Mouse (Mus musculus): Measurements from ENCODE around the gene Tectb. TPM values are rescaled to one million over a fixed set of nuclear protein-coding genes. Genes with fewer than 3 reads are reported as not detected.

Tectb gene
- polyA plus RNA-seq, 1 experiment from 2014 or later: 0.09 TPM

GRCm38 (mm10) chr19:55208654-55209053 is 28.1 kb downstream of the Tectb start:
- H3K27ac ChIP-seq (ENCODE audit: low read depth): no peak overlapping the region
- H3K36me3 ChIP-seq (replicated peaks; ENCODE audit: insufficient read depth, low read length): no peaks in the 10 kb centered on the region
- 0 out of 2 replicates have a peak, but pooled peaks cover 2% of the 10 kb centered on the region for H3K27me3 ChIP-seq (ENCODE audit: insufficient read depth, low read length)
- no peaks in the 10 kb centered on the region for H3K4me1 ChIP-seq (ENCODE audit: insufficient read depth)
- no peak for ATAC-seq
- H3K4me2 ChIP-seq (ENCODE audit: low read depth, low read length): no peak overlapping the region
- no peak overlapping the region for H3K9ac ChIP-seq (replicated peaks)
- DNase-seq: no peak
- H3K9me3 ChIP-seq (ENCODE audit: low read length): no peaks in the 10 kb centered on the region
- H3K4me3 ChIP-seq (ENCODE audit: low read depth, low read length): no peak overlapping the region
- peak; percentile 22 for TF ChIP-seq CTCF (IDR thresholded peaks at IDR 0.05; ENCODE audit: low read depth)
- no peak for TF ChIP-seq EP300 (IDR thresholded peaks at IDR 0.05; ENCODE audit: low read depth)
- 63% methylated on average over 4 of the region's 4 CpGs for WGBS (ENCODE audit: insufficient replicate concordance)

GRCm38 (mm10) chr19:55209084-55209483 is 28.6 kb downstream of the Tectb start:
- 77% methylated on average over 3 of the region's 3 CpGs for WGBS (ENCODE audit: insufficient replicate concordance)
- TF ChIP-seq CTCF (IDR thresholded peaks at IDR 0.05; ENCODE audit: low read depth) (no peak), EP300 (IDR thresholded peaks at IDR 0.05; ENCODE audit: low read depth) (no peak)
- H3K4me1 ChIP-seq (ENCODE audit: insufficient read depth): no peaks in the 10 kb centered on the region

GRCm38 (mm10) chr19:55211698-55212097 is 31.2 kb downstream of the Tectb start:
- Histone ChIP-seq H3K9me3 (ENCODE audit: low read length) (no peaks in the 10 kb centered on the region), H3K4me2 (ENCODE audit: low read depth, low read length) (no peak overlapping the region), H3K27ac (ENCODE audit: low read depth) (no peak overlapping the region), H3K27me3 (ENCODE audit: insufficient read depth, low read length) (0 out of 2 replicates have a peak, but pooled peaks cover 2% of the 10 kb centered on the region), H3K36me3 (replicated peaks; ENCODE audit: insufficient read depth, low read length) (no peaks in the 10 kb centered on the region), H3K9ac (replicated peaks) (no peak overlapping the region), H3K4me1 (ENCODE audit: insufficient read depth) (no peaks in the 10 kb centered on the region), H3K4me3 (ENCODE audit: low read depth, low read length) (no peak overlapping the region)
- no peak for TF ChIP-seq CTCF (IDR thresholded peaks at IDR 0.05; ENCODE audit: low read depth)
- DNase-seq (no peak), ATAC-seq (no peak)
- WGBS (ENCODE audit: insufficient replicate concordance): 75% methylated on average over 1 of the region's 1 CpGs

More at GRCm38 (mm10) chr19:55209084-55209483, 28.6 kb downstream of the Tectb start:
- Histone ChIP-seq H3K4me3 (ENCODE audit: low read depth, low read length) (no peak overlapping the region), H3K9me3 (ENCODE audit: low read length) (no peaks in the 10 kb centered on the region), H3K27me3 (ENCODE audit: insufficient read depth, low read length) (0 out of 2 replicates have a peak, but pooled peaks cover 2% of the 10 kb centered on the region), H3K4me2 (ENCODE audit: low read depth, low read length) (no peak overlapping the region), H3K36me3 (replicated peaks; ENCODE audit: insufficient read depth, low read length) (no peaks in the 10 kb centered on the region), H3K27ac (ENCODE audit: low read depth) (no peak overlapping the region), H3K9ac (replicated peaks) (no peak overlapping the region)
- no peak for DNase-seq
- no peak for ATAC-seq

GRCm38 (mm10) chr19:55213617-55214340 is 33.2 kb downstream of the Tectb start:
- H3K27ac ChIP-seq (ENCODE audit: low read depth): no peak overlapping the region
- DNase-seq: no peak
- ATAC-seq: no peak
- no peak overlapping the region for H3K4me2 ChIP-seq (ENCODE audit: low read depth, low read length)
- H3K9me3 ChIP-seq (ENCODE audit: low read length): no peaks in the 10 kb centered on the region
- WGBS (ENCODE audit: insufficient replicate concordance): 72% methylated on average over 12 of the region's 12 CpGs
- H3K36me3 ChIP-seq (replicated peaks; ENCODE audit: insufficient read depth, low read length): no peaks in the 10 kb centered on the region
- H3K4me3 ChIP-seq (ENCODE audit: low read depth, low read length): no peak overlapping the region
- H3K27me3 ChIP-seq (ENCODE audit: insufficient read depth, low read length): no peaks in the 10 kb centered on the region
- no peak overlapping the region for H3K9ac ChIP-seq (replicated peaks)
- TF ChIP-seq EP300 (IDR thresholded peaks at IDR 0.05; ENCODE audit: low read depth) (no peak), CTCF (IDR thresholded peaks at IDR 0.05; ENCODE audit: low read depth) (no peak)
- H3K4me1 ChIP-seq (ENCODE audit: insufficient read depth): peaks cover 9% of the 10 kb centered on the region

GRCm38 (mm10) chr19:55216876-55217275 is 36.3 kb downstream of the Tectb start:
- 82% methylated on average over 4 of the region's 4 CpGs for WGBS (ENCODE audit: insufficient replicate concordance)

GRCm38 (mm10) chr19:55217365-55217764 is 36.8 kb downstream of the Tectb start:
- peaks cover 18% of the 10 kb centered on the region for H3K4me1 ChIP-seq (ENCODE audit: insufficient read depth)
- H3K27ac ChIP-seq (ENCODE audit: low read depth): no peak overlapping the region
- no peaks in the 10 kb centered on the region for H3K36me3 ChIP-seq (replicated peaks; ENCODE audit: insufficient read depth, low read length)
- no peaks in the 10 kb centered on the region for H3K9me3 ChIP-seq (ENCODE audit: low read length)
- 77% methylated on average over 9 of the region's 9 CpGs for WGBS (ENCODE audit: insufficient replicate concordance)
- no peak overlapping the region for H3K4me2 ChIP-seq (ENCODE audit: low read depth, low read length)
- no peak for TF ChIP-seq EP300 (IDR thresholded peaks at IDR 0.05; ENCODE audit: low read depth)
- TF ChIP-seq CTCF (IDR thresholded peaks at IDR 0.05; ENCODE audit: low read depth): no peak
- H3K9ac ChIP-seq (replicated peaks): no peak overlapping the region
- H3K27me3 ChIP-seq (ENCODE audit: insufficient read depth, low read length): no peaks in the 10 kb centered on the region
- no peak for ATAC-seq
- H3K4me3 ChIP-seq (ENCODE audit: low read depth, low read length): no peak overlapping the region
- no peak for DNase-seq

More at GRCm38 (mm10) chr19:55216876-55217275, 36.3 kb downstream of the Tectb start:
- ATAC-seq (no peak), DNase-seq (no peak)
- H3K4me2 ChIP-seq (ENCODE audit: low read depth, low read length): no peak overlapping the region
- no peak overlapping the region for H3K4me3 ChIP-seq (ENCODE audit: low read depth, low read length)
- H3K4me1 ChIP-seq (ENCODE audit: insufficient read depth): peaks cover 18% of the 10 kb centered on the region
- no peak overlapping the region for H3K9ac ChIP-seq (replicated peaks)
- TF ChIP-seq EP300 (IDR thresholded peaks at IDR 0.05; ENCODE audit: low read depth) (no peak), CTCF (IDR thresholded peaks at IDR 0.05; ENCODE audit: low read depth) (no peak)
- no peaks in the 10 kb centered on the region for H3K9me3 ChIP-seq (ENCODE audit: low read length)
- no peaks in the 10 kb centered on the region for H3K27me3 ChIP-seq (ENCODE audit: insufficient read depth, low read length)
- H3K27ac ChIP-seq (ENCODE audit: low read depth): no peak overlapping the region
- H3K36me3 ChIP-seq (replicated peaks; ENCODE audit: insufficient read depth, low read length): no peaks in the 10 kb centered on the region

Measured in liver, postnatal 0 days (tissue).